Mouse (Mus musculus) thymus, adult 2 months (tissue): ENCODE data around the gene Ankrd65.

Source experiments
- CTCF ChIP-seq: fragments of 200-500 bp; IDR thresholded peaks from 2 replicates; pipeline ENCODE4 v1.5.1; 2012; ENCODE audit warnings: mild to moderate bottlenecking, control low read depth, low read length, moderate library complexity, borderline replicate concordance; ENCODE audit not compliant: control insufficient read depth, poor library complexity, insufficient read depth; ENCODE audit errors: extremely low read depth
- POLR2A ChIP-seq: fragments of 200-500 bp; IDR thresholded peaks from 2 replicates; pipeline ENCODE4 v1.6.1; 2012; ENCODE audit warnings: mild to moderate bottlenecking, low read length, control low read depth, moderate library complexity; ENCODE audit not compliant: control insufficient read depth, poor library complexity, insufficient read depth; ENCODE audit errors: extremely low read depth

DNA sequence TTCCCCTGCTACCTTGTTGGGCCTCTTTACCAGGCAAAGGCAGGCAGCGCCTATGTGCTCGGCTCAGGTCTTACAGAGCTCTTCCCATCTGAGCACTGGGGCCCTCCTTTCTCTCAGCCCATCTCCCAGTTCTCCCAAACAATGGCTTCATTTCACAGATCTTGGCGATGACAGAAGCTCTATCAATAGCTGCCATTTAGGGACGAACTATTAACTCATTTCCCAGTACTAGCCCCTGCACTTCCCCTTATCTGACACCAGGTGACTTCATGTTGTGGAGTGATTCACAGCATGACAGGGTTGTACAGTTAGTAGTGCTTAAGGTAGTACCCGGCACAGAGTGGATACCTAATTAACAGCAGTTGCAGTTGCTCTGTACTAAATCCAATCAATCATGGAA lies 4.4 kb upstream of the Ankrd65 start, which contains the start of gene Tmem88b:
- TF ChIP-seq CTCF, result no peak
- TF ChIP-seq POLR2A, result no peak
